Mouse (Mus musculus) stomach, postnatal 0 days (tissue): ENCODE measurements around the gene Kank1.

Experiments used
- CTCF ChIP-seq: IDR thresholded peaks from 2 replicates; pipeline ENCODE4 v1.5.1; 2016; ENCODE audit warnings: antibody characterized with exemption, low read depth, mild to moderate bottlenecking, moderate library complexity
- EP300 ChIP-seq: optimal IDR thresholded peaks from 2 replicates; pipeline ENCODE3; 2016; ENCODE audit warnings: antibody characterized with exemption

GRCm38 (mm10) chr19:25439807-25440206 lies 203.0 kb downstream of the Kank1 start:
- no peak for TF ChIP-seq CTCF
- no peak for TF ChIP-seq EP300
